Mouse (Mus musculus) megakaryocyte-erythroid progenitor cell, adult 5-6 weeks (primary cell): ENCODE measurements around the gene Trim7. TPM values are rescaled to one million over a fixed set of nuclear protein-coding genes. Genes with fewer than 3 reads are reported as not detected.
"Not testable (repeated sequence)": the region's sequence is repeated elsewhere in the genome, so short reads cannot be mapped to it uniquely, and the experiment has no call there.

Source experiments
- ATAC-seq: replicated peaks from 2 replicates; pipeline ENCODE4 v1.8.0; 2016; ENCODE audit warnings: mild to moderate bottlenecking, inconsistent platforms; ENCODE audit not compliant: severe bottlenecking, poor library complexity, low FRiP score, low TSS enrichment
- total RNA-seq, 2 experiments: library from RNA; stranded (forward) in 1 of 2; stranded (reverse) in 1 of 2; fragments of 200-1000, 215-1000 nt in 1 of 2; fragments of >200 nt in 1 of 2; fragmentation: Nextera tagmentation in 1 of 2; gene quantifications; 2 replicates each; pipeline ENCODE4 v1.2.3; 2014 to 2017

Trim7 gene
- total RNA-seq, 2 experiments from 2014 or later, result 0.75 TPM; not detected in 1

DNA sequence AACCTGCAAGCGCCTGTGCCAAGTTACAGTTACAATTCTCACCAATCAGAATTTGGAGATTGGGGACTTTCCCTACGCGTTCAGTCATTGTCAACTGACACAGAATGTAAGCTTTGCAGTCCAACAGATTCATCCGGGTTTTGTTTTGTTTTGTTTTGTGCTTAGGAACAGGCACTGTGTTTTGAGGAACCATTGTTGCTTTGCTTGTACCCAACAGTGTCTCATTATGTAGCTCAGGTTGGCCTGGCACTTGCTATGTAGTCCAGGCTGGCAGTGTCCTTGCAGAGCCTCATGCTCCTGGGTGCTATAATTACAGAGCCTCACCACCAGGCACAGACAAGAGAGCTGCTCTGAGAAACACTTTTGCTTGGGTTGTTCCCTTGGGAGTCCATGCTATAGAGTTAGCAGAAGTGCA is 16.4 kb downstream of the Trim7 start:
- ATAC-seq, result no peak

GRCm38 (mm10) chr11:48843202-48843601 is 17.3 kb downstream of the Trim7 start:
- ATAC-seq, result no peak

GRCm38 (mm10) chr11:48844309-48844708 is 18.4 kb downstream of the Trim7 start:
- ATAC-seq, result no peak

- no peak for ATAC-seq
Measured at GRCm38 (mm10) chr11:48845244-48845815, 19.4 kb downstream of the Trim7 start.

GRCm38 (mm10) chr11:48846362-48846761 is 20.4 kb downstream of the Trim7 start:
- ATAC-seq, result not testable (repeated sequence)

GRCm38 (mm10) chr11:48846881-48847280 is 20.9 kb downstream of the Trim7 start:
- no peak for ATAC-seq

GRCm38 (mm10) chr11:48850240-48850639 is 24.3 kb downstream of the Trim7 start:
- no peak for ATAC-seq

GRCm38 (mm10) chr11:48851270-48851995 is 25.5 kb downstream of the Trim7 start:
- no peak for ATAC-seq

DNA sequence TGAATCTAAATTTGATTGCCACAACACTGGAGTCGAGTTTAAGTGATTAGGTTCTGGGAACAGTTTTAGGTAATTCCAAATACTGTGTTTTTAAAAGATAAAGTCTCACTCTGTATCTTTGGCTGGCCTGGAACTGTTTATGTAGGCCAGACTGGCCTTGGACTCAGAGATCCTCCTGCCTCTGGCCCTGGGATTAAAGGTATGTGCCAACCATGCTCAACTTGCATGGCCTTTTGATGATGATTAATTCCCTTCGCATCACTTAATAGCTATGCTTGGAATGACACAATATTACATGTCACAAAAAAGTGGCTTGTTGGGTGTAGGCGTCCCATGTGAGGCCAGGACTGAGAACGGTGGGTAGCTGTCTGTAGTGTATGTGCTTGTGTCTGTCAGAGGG is 26.2 kb downstream of the Trim7 start:
- no peak for ATAC-seq

DNA sequence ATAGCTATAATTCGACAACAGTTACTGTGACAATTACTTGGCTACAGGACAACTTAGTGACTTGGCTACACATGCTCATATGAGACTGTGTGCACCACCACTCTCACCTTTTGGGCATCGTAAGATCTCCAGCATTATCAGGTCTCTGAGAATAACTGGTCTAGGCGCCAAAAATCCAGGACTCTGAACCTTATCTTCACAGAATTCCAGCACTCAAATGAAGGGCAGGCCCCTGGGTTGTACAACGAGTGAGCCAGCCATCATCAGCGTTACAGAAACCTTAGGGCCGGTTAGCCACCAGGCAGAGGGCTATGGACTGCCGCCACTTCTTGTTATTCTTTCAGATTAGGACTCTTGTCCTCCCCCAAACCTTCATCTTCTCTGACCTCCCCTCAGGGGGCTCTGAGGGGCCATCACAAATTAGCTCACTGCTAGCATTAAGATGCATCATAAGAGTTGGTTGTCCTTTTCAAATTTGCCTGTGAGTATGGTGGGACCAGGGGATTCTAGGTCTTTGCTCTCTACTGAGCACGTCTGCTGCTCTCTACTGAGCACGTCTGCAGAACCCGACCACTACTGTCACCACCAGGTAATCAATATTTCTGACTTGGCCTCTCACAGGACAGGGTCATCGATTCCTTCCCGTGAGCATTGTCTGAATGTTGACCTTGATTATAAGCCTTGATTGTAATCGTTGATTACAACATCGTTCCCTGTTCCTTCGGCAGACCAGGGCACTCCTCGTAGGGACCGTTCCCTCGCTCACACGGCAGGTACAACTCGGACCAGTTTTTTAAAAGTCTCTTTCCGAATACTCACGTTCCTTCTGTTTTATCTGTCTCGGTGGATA is 26.9 kb downstream of the Trim7 start:
- peak; percentile 2; the same call in 1 of the 2 replicates for ATAC-seq

- ATAC-seq, result peak; percentile 55
Measured at GRCm38 (mm10) chr11:48853474-48854180, 27.7 kb downstream of the Trim7 start.

DNA sequence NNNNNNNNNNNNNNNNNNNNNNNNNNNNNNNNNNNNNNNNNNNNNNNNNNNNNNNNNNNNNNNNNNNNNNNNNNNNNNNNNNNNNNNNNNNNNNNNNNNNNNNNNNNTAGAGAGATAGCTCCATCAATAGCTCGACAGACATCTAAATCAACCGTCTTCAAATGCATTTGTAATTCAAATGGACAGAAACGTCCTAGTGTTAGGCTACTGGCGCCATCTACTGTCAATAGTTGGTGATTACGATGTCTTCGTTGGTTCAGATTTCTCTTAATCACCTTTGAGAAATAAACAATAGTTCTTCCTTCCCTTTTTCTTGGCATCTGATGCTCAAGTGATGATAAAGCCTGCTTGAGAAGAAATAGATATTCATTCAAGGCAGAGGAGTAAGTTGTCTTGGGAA is 33.1 kb downstream of the Trim7 start:
- ATAC-seq, result no peak

- ATAC-seq, result no peak
Measured at GRCm38 (mm10) chr11:48862784-48863319, 36.9 kb downstream of the Trim7 start.

GRCm38 (mm10) chr11:48863808-48864207 is 37.9 kb downstream of the Trim7 start:
- no peak for ATAC-seq

GRCm38 (mm10) chr11:48866481-48866880 is 40.5 kb downstream of the Trim7 start:
- ATAC-seq, result no peak

DNA sequence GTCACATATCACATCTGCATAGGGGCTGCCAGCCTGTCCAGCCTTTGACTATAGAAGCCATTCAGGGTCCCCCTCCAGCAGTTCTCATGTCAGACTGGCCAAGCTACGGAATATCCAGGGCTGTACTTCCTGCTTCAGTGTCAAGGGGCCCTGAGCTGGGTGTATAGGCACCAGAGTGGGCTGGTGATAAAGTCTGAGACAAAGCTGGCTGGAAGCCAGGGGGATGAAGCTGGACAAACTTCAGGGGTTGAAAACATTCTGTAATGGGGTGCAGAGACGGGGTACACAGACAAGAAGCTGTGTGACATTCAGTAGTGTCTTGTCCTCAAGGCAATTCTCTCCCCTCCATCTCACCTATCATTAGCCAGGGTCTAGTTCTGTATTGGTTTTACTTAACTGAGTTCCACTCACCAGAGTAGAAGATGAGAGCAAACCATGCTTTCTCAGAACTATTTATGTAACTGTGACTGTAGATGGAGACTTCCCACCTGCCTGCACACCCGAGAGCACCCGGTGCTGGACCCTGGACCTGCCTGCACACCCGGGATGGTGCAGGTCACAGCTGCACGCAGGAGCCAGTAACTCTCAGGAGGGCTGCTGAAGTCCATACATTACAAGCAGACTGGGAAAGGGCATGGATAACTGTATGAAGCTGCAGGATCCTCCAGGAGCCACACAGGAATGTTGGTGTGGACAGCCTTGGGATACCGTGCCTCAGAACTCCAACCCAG is 43.6 kb downstream of the Trim7 start:
- no peak for ATAC-seq

- ATAC-seq, result peak; percentile 17; the same call in 1 of the 2 replicates
Measured at GRCm38 (mm10) chr11:48870781-48871180, 44.8 kb downstream of the Trim7 start.

DNA sequence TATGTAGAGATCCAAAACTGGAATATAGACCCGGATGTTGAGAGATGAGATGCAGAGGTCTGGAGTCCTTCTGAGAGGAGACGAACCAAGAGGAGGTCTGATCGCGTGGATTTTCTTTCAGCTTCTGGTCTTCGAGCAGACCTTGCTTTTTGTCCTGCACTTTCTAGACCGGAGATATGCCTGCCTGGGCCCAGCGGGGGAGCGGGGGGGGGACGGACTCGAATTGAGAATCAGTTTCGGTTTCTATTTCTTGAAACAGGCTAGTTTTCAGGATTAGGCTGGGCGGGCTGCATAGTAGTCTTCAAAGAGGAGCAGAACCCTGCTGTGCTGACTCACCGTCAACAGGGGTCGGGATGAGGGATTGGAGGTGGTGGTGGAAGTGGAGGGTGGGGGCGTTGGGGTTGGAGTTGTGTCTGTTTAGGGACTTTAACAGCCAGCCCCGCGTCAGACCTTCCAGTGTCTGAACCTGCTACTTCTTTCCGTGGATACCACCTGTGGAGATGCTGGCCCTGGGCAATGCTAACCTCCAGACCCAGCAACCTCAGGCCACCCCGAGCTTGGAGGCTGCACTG is 45.3 kb downstream of the Trim7 start, which contains the start of gene Irgm1:
Gene Irgm1 (minus strand): TSS at position 483 of the 572 bp plus-strand sequence.
- peak; percentile 19 for ATAC-seq
